Mouse (Mus musculus): ENCODE results near the gene Gucy2c. TPM values are rescaled to one million over a fixed set of nuclear protein-coding genes. Genes with fewer than 3 reads are reported as not detected.

Gene Gucy2c
- polyA plus RNA-seq, 1 experiment from 2014 or later, result 0.11 TPM

GRCm38 (mm10) chr6:136782146-136782545 lies 581 bp upstream of the Gucy2c start:
- Histone ChIP-seq H3K4me2 (ENCODE audit: low read length) (no peak overlapping the region), H3K27ac (no peak overlapping the region), H3K36me3 (ENCODE audit: insufficient read depth, low read length) (no peaks in the 10 kb centered on the region), H3K4me1 (replicated peaks; ENCODE audit: insufficient read depth, low read length) (no peaks in the 10 kb centered on the region), H3K9ac (ENCODE audit: low read depth, low read length) (no peak overlapping the region), H3K27me3 (ENCODE audit: insufficient read depth, low read length) (no peaks in the 10 kb centered on the region), H3K4me3 (replicated peaks; ENCODE audit: low read depth, low read length) (no peak overlapping the region), H3K9me3 (replicated peaks; ENCODE audit: low read length) (no peaks in the 10 kb centered on the region)
- DNase-seq (ENCODE audit: low spot score), result no peak
- 88% methylated on average over 12 of the region's 12 CpGs for WGBS
- no peak for TF ChIP-seq CTCF (IDR thresholded peaks at IDR 0.05; ENCODE audit: low read depth)
- no peak for ATAC-seq (replicated peaks; ENCODE audit: low FRiP score, low read depth)

- WGBS, result 86% methylated on average over 1 of the region's 1 CpGs
These were observed 5.2 kb downstream of the Gucy2c start for GRCm38 (mm10) chr6:136776392-136776791.

DNA sequence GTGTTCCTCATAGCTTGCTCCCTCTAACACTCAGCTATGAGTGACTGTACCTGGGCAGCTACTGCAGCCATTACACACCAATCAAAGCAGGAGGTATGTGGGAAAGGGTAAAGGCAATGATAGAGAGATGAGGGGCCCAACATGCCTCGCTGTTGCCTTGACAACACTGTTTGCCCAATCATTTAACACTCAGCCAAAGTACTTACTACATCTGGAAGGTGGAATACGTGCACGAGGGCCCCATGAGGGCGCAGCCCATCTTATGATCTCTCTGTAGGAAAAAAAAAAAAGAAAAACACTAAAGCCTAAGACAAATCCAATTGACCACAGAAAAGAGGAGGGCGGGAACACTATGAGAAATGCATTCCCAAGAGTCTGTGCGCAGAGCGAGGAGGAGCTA lies 11.7 kb downstream of the Gucy2c start:
- DNase-seq (ENCODE audit: low spot score), result no peak
- no peak overlapping the region for H3K9ac ChIP-seq (ENCODE audit: low read depth, low read length)
- no peak overlapping the region for H3K4me2 ChIP-seq (ENCODE audit: low read length)
- H3K36me3 ChIP-seq (ENCODE audit: insufficient read depth, low read length), result no peaks in the 10 kb centered on the region
- no peaks in the 10 kb centered on the region for H3K27me3 ChIP-seq (ENCODE audit: insufficient read depth, low read length)
- H3K4me3 ChIP-seq (replicated peaks; ENCODE audit: low read depth, low read length), result no peak overlapping the region
- no peak for TF ChIP-seq CTCF (IDR thresholded peaks at IDR 0.05; ENCODE audit: low read depth)
- no peaks in the 10 kb centered on the region for H3K4me1 ChIP-seq (replicated peaks; ENCODE audit: insufficient read depth, low read length)
- no peaks in the 10 kb centered on the region for H3K9me3 ChIP-seq (replicated peaks; ENCODE audit: low read length)
- no peak for ATAC-seq (replicated peaks; ENCODE audit: low FRiP score, low read depth)
- 91% methylated on average over 7 of the region's 7 CpGs for WGBS
- H3K27ac ChIP-seq, result no peak overlapping the region

More at GRCm38 (mm10) chr6:136776392-136776791, 5.2 kb downstream of the Gucy2c start:
- TF ChIP-seq CTCF (IDR thresholded peaks at IDR 0.05; ENCODE audit: low read depth), result no peak
- no peak overlapping the region for H3K9ac ChIP-seq (ENCODE audit: low read depth, low read length)
- no peaks in the 10 kb centered on the region for H3K36me3 ChIP-seq (ENCODE audit: insufficient read depth, low read length)
- H3K4me1 ChIP-seq (replicated peaks; ENCODE audit: insufficient read depth, low read length), result no peaks in the 10 kb centered on the region
- ATAC-seq (replicated peaks; ENCODE audit: low FRiP score, low read depth), result no peak
- no peak overlapping the region for H3K27ac ChIP-seq
- no peak overlapping the region for H3K4me2 ChIP-seq (ENCODE audit: low read length)
- H3K4me3 ChIP-seq (replicated peaks; ENCODE audit: low read depth, low read length), result no peak overlapping the region
- H3K9me3 ChIP-seq (replicated peaks; ENCODE audit: low read length), result no peaks in the 10 kb centered on the region
- no peak for DNase-seq (ENCODE audit: low spot score)
- no peaks in the 10 kb centered on the region for H3K27me3 ChIP-seq (ENCODE audit: insufficient read depth, low read length)

DNA sequence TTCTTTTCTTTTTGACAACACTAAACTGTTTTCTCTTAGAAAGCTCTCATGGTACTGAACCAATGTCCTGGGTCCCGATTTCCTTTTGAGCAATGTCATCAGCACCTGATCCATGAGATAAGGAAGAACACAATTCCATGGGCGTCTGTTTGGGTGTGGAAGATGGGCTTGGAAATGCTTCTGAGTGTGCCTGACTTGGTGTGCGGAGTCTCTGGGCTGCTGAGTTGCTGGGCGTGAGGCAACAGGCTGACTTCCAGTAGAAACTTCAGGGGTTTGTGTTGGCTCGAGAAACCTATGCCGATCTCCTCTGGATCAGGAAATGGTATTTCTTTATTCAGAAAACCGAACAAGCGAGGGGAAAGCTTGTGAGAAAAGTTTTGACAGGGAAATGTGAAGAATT lies 12.4 kb downstream of the Gucy2c start:
- ATAC-seq (replicated peaks; ENCODE audit: low FRiP score, low read depth) (no peak), DNase-seq (ENCODE audit: low spot score) (no peak)
- Histone ChIP-seq H3K9ac (ENCODE audit: low read depth, low read length) (no peak overlapping the region), H3K27me3 (ENCODE audit: insufficient read depth, low read length) (no peaks in the 10 kb centered on the region), H3K4me1 (replicated peaks; ENCODE audit: insufficient read depth, low read length) (no peaks in the 10 kb centered on the region), H3K4me3 (replicated peaks; ENCODE audit: low read depth, low read length) (no peak overlapping the region), H3K9me3 (replicated peaks; ENCODE audit: low read length) (no peaks in the 10 kb centered on the region), H3K36me3 (ENCODE audit: insufficient read depth, low read length) (no peaks in the 10 kb centered on the region), H3K4me2 (ENCODE audit: low read length) (no peak overlapping the region), H3K27ac (no peak overlapping the region)
- WGBS, result 78% methylated on average over 8 of the region's 8 CpGs
- TF ChIP-seq CTCF (IDR thresholded peaks at IDR 0.05; ENCODE audit: low read depth), result no peak

GRCm38 (mm10) chr6:136763912-136764311 lies 17.7 kb downstream of the Gucy2c start:
- Histone ChIP-seq H3K9ac (ENCODE audit: low read depth, low read length) (no peak overlapping the region), H3K4me1 (replicated peaks; ENCODE audit: insufficient read depth, low read length) (no peaks in the 10 kb centered on the region), H3K36me3 (ENCODE audit: insufficient read depth, low read length) (no peaks in the 10 kb centered on the region), H3K9me3 (replicated peaks; ENCODE audit: low read length) (no peaks in the 10 kb centered on the region), H3K27ac (no peak overlapping the region), H3K27me3 (ENCODE audit: insufficient read depth, low read length) (no peaks in the 10 kb centered on the region), H3K4me2 (ENCODE audit: low read length) (no peak overlapping the region), H3K4me3 (replicated peaks; ENCODE audit: low read depth, low read length) (no peak overlapping the region)
- ATAC-seq (replicated peaks; ENCODE audit: low FRiP score, low read depth), result no peak
- no peak for DNase-seq (ENCODE audit: low spot score)
- 56% methylated on average over 1 of the region's 1 CpGs for WGBS
- no peak for TF ChIP-seq CTCF (IDR thresholded peaks at IDR 0.05; ENCODE audit: low read depth)

- Histone ChIP-seq H3K9me3 (replicated peaks; ENCODE audit: low read length) (no peaks in the 10 kb centered on the region), H3K4me2 (ENCODE audit: low read length) (no peak overlapping the region), H3K4me1 (replicated peaks; ENCODE audit: insufficient read depth, low read length) (no peaks in the 10 kb centered on the region), H3K4me3 (replicated peaks; ENCODE audit: low read depth, low read length) (no peak overlapping the region), H3K27me3 (ENCODE audit: insufficient read depth, low read length) (no peaks in the 10 kb centered on the region), H3K9ac (ENCODE audit: low read depth, low read length) (no peak overlapping the region), H3K36me3 (ENCODE audit: insufficient read depth, low read length) (no peaks in the 10 kb centered on the region), H3K27ac (no peak overlapping the region)
- no peak for DNase-seq (ENCODE audit: low spot score)
- TF ChIP-seq CTCF (IDR thresholded peaks at IDR 0.05; ENCODE audit: low read depth), result no peak
- no peak for ATAC-seq (replicated peaks; ENCODE audit: low FRiP score, low read depth)
- 85% methylated on average over 11 of the region's 11 CpGs for WGBS
These were observed 31.0 kb downstream of the Gucy2c start for GRCm38 (mm10) chr6:136750567-136750966.

GRCm38 (mm10) chr6:136745586-136745985 lies 36.0 kb downstream of the Gucy2c start:
- DNase-seq (ENCODE audit: low spot score), result no peak
- Histone ChIP-seq H3K27ac (no peak overlapping the region), H3K27me3 (ENCODE audit: insufficient read depth, low read length) (no peaks in the 10 kb centered on the region), H3K4me1 (replicated peaks; ENCODE audit: insufficient read depth, low read length) (no peaks in the 10 kb centered on the region), H3K9ac (ENCODE audit: low read depth, low read length) (no peak overlapping the region), H3K4me2 (ENCODE audit: low read length) (no peak overlapping the region), H3K9me3 (replicated peaks; ENCODE audit: low read length) (no peaks in the 10 kb centered on the region), H3K36me3 (ENCODE audit: insufficient read depth, low read length) (no peaks in the 10 kb centered on the region), H3K4me3 (replicated peaks; ENCODE audit: low read depth, low read length) (no peak overlapping the region)
- ATAC-seq (replicated peaks; ENCODE audit: low FRiP score, low read depth), result no peak
- WGBS, result 59% methylated on average over 5 of the region's 5 CpGs
- TF ChIP-seq CTCF (IDR thresholded peaks at IDR 0.05; ENCODE audit: low read depth), result no peak
